Mouse (Mus musculus): Measurements from ENCODE around the gene Retreg3. TPM values are rescaled to one million over a fixed set of nuclear protein-coding genes. Genes with fewer than 3 reads are reported as not detected.

Retreg3 gene
- polyA plus RNA-seq, 1 experiment from 2014 or later = 12.3 TPM

GRCm38 (mm10) chr11:101078121-101078520 is 41.6 kb downstream of the Retreg3 start, which contains the start of gene Hsd17b1:
Gene Hsd17b1 (plus strand): TSS chr11:101078411.
- no peak for TF ChIP-seq CTCF (IDR thresholded peaks at IDR 0.05; ENCODE audit: low read depth)
- no peak within 1 kb of the TSS for H3K4me2 ChIP-seq (replicated peaks; ENCODE audit: low read depth)

GRCm38 (mm10) chr11:101071810-101072428 is 47.8 kb downstream of the Retreg3 start:
- no peak for ATAC-seq
- Histone ChIP-seq H3K9ac (ENCODE audit: low read depth, low read length) (no peak overlapping the region), H3K4me2 (replicated peaks; ENCODE audit: low read depth) (no peak overlapping the region), H3K4me3 (ENCODE audit: low read depth, low read length) (no peak overlapping the region), H3K4me1 (replicated peaks; ENCODE audit: control insufficient read depth, insufficient read depth, low read length) (no peaks in the 10 kb centered on the region), H3K9me3 (ENCODE audit: control insufficient read depth) (no peaks in the 10 kb centered on the region), H3K27me3 (replicated peaks; ENCODE audit: control insufficient read depth, insufficient read depth, low read length) (no peaks in the 10 kb centered on the region), H3K36me3 (ENCODE audit: control insufficient read depth, insufficient read depth) (peaks cover 9% of the 10 kb centered on the region; the same call in 1 of the 2 replicates), H3K27ac (ENCODE audit: low read depth, low read length) (no peak overlapping the region)
- 80% methylated on average over 14 of the region's 14 CpGs for WGBS
- no peak for TF ChIP-seq CTCF (IDR thresholded peaks at IDR 0.05; ENCODE audit: low read depth)

More at GRCm38 (mm10) chr11:101078121-101078520, 41.6 kb downstream of the Retreg3 start, which contains the start of gene Hsd17b1:
- Histone ChIP-seq H3K9me3 (ENCODE audit: control insufficient read depth) (no peaks in the 10 kb centered on the region), H3K27ac (ENCODE audit: low read depth, low read length) (no peak within 1 kb of the TSS), H3K4me3 (ENCODE audit: low read depth, low read length) (no peak within 1 kb of the TSS), H3K4me1 (replicated peaks; ENCODE audit: control insufficient read depth, insufficient read depth, low read length) (peaks cover 10% of the 10 kb centered on the region), H3K9ac (ENCODE audit: low read depth, low read length) (no peak within 1 kb of the TSS), H3K36me3 (ENCODE audit: control insufficient read depth, insufficient read depth) (peaks cover 18% of the 10 kb centered on the region; the same call in 1 of the 2 replicates), H3K27me3 (replicated peaks; ENCODE audit: control insufficient read depth, insufficient read depth, low read length) (peaks cover 26% of the 10 kb centered on the region)
- 74% methylated on average over 9 of the region's 9 CpGs for WGBS
- ATAC-seq = no peak

GRCm38 (mm10) chr11:101070987-101071386 is 48.7 kb downstream of the Retreg3 start:
- ATAC-seq = no peak
- no peak overlapping the region for H3K27ac ChIP-seq (ENCODE audit: low read depth, low read length)
- 72% methylated on average over 6 of the region's 6 CpGs for WGBS
- H3K27me3 ChIP-seq (replicated peaks; ENCODE audit: control insufficient read depth, insufficient read depth, low read length) = no peaks in the 10 kb centered on the region
- H3K4me2 ChIP-seq (replicated peaks; ENCODE audit: low read depth) = no peak overlapping the region
- H3K9me3 ChIP-seq (ENCODE audit: control insufficient read depth) = no peaks in the 10 kb centered on the region
- H3K4me1 ChIP-seq (replicated peaks; ENCODE audit: control insufficient read depth, insufficient read depth, low read length) = peaks cover 3% of the 10 kb centered on the region; the same call in 1 of the 2 replicates
- H3K9ac ChIP-seq (ENCODE audit: low read depth, low read length) = no peak overlapping the region
- H3K36me3 ChIP-seq (ENCODE audit: control insufficient read depth, insufficient read depth) = peaks cover under 1% of the 10 kb centered on the region; the same call in 1 of the 2 replicates
- H3K4me3 ChIP-seq (ENCODE audit: low read depth, low read length) = no peak overlapping the region
- TF ChIP-seq CTCF (IDR thresholded peaks at IDR 0.05; ENCODE audit: low read depth) = no peak

- Histone ChIP-seq H3K4me2 (replicated peaks; ENCODE audit: low read depth) (peak overlapping the region; percentile 99), H3K36me3 (ENCODE audit: control insufficient read depth, insufficient read depth) (no peaks in the 10 kb centered on the region), H3K4me1 (replicated peaks; ENCODE audit: control insufficient read depth, insufficient read depth, low read length) (peaks cover 4% of the 10 kb centered on the region; the same call in 1 of the 2 replicates), H3K9me3 (ENCODE audit: control insufficient read depth) (no peaks in the 10 kb centered on the region), H3K9ac (ENCODE audit: low read depth, low read length) (peak overlapping the region; percentile 53), H3K27ac (ENCODE audit: low read depth, low read length) (no peak overlapping the region), H3K27me3 (replicated peaks; ENCODE audit: control insufficient read depth, insufficient read depth, low read length) (no peaks in the 10 kb centered on the region), H3K4me3 (ENCODE audit: low read depth, low read length) (peak overlapping the region; percentile 78)
- TF ChIP-seq CTCF (IDR thresholded peaks at IDR 0.05; ENCODE audit: low read depth) = no peak
- peak; percentile 63 for ATAC-seq
- WGBS = 0% methylated on average over 30 of the region's 36 CpGs
Observed at GRCm38 (mm10) chr11:101070189-101070527, 49.5 kb downstream of the Retreg3 start.

GRCm38 (mm10) chr11:101069391-101070188 is 50.1 kb downstream of the Retreg3 start, which contains the start of gene Naglu:
Gene Naglu (plus strand): TSS chr11:101070012.
- Histone ChIP-seq H3K4me1 (replicated peaks; ENCODE audit: control insufficient read depth, insufficient read depth, low read length) (peaks cover 4% of the 10 kb centered on the region; the same call in 1 of the 2 replicates), H3K36me3 (ENCODE audit: control insufficient read depth, insufficient read depth) (no peaks in the 10 kb centered on the region), H3K9me3 (ENCODE audit: control insufficient read depth) (no peaks in the 10 kb centered on the region), H3K4me2 (replicated peaks; ENCODE audit: low read depth) (peak within 1 kb of the TSS; percentile 99), H3K27me3 (replicated peaks; ENCODE audit: control insufficient read depth, insufficient read depth, low read length) (no peaks in the 10 kb centered on the region), H3K27ac (ENCODE audit: low read depth, low read length) (no peak within 1 kb of the TSS), H3K4me3 (ENCODE audit: low read depth, low read length) (peak within 1 kb of the TSS; percentile 78), H3K9ac (ENCODE audit: low read depth, low read length) (peak within 1 kb of the TSS; percentile 53)
- no peak for TF ChIP-seq CTCF (IDR thresholded peaks at IDR 0.05; ENCODE audit: low read depth)
- WGBS = 4% methylated on average over 35 of the region's 35 CpGs
- peak; percentile 84 for ATAC-seq
